Mouse (Mus musculus) myocyte (in vitro differentiated cells): ENCODE measurements at regions not wholly inside any gene's neighbourhood (a gene's known extent, or its start where the extent isn't known, plus 50 kb on each side); places are given as distances from the start of the nearest gene placed in this dataset.

Experiments
- MAX ChIP-seq: IDR thresholded peaks from one replicate; pipeline ENCODE4 v1.6.1; 2011; ENCODE audit warnings: low read depth, mild to moderate bottlenecking, control low read depth
- POLR2A ChIP-seq: IDR thresholded peaks from one replicate; pipeline ENCODE4 v1.6.1; 2011; ENCODE audit warnings: low read depth, mild to moderate bottlenecking, control low read depth, moderate library complexity; ENCODE audit not compliant: insufficient read length
- POLR2AphosphoS2 ChIP-seq: IDR thresholded peaks from one replicate; pipeline ENCODE4 v1.6.1; 2011; ENCODE audit warnings: low read depth, control low read depth; ENCODE audit not compliant: insufficient read length
- TCF12 ChIP-seq: IDR thresholded peaks from one replicate; pipeline ENCODE4 v1.6.1; 2011; ENCODE audit warnings: mild to moderate bottlenecking, control low read depth; ENCODE audit not compliant: poor library complexity, insufficient read depth, severe bottlenecking
- USF1 ChIP-seq: IDR thresholded peaks from one replicate; pipeline ENCODE4 v1.6.1; 2011; ENCODE audit warnings: low read depth, mild to moderate bottlenecking, control low read depth, moderate library complexity

DNA sequence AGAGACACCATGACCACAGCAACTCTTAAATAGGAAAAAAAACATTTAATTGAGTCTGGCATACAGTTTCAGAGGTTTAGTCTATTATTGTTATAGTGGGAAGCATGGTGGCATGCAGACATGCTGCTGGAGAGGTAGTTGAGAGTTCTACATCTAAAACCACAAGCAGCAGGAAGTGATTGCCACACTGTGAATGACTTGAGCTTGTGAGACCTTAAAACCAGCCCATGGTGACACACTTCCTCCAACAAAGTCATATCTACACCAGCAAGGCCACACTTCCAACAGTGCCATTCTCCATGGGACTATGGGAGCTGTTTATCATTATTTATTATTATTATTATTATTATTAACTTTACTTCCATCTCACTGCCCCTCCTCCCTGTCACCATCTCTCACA lies 67.3 kb downstream of the Ptgs2 start:
- TF ChIP-seq POLR2A: no peak
- TF ChIP-seq USF1: no peak
- TF ChIP-seq POLR2AphosphoS2: no peak
- TF ChIP-seq TCF12: no peak
- TF ChIP-seq MAX: no peak
